Mouse (Mus musculus) v-Abl transformed pro-B cells (cell line): ENCODE results near the gene Zfp42.

Source experiments
- in situ Hi-C, 2 experiments: fragments of 400-800 bp; cut with MboI; formaldehyde crosslinking; loops; one replicate each; pipeline ENCODE4 v1.15.1; 2025; ENCODE audit not compliant: unreplicated experiment in 2 of 2

Gene Zfp42

GRCm38 (mm10) chr8:43255695-43256094 lies 51.1 kb downstream of the Zfp42 start:
- in situ Hi-C loops = no loop called here

GRCm38 (mm10) chr8:43251653-43252052 lies 55.1 kb downstream of the Zfp42 start:
- in situ Hi-C loops = no loop called here

- in situ Hi-C loops = no loop called here
These were observed 58.1 kb downstream of the Zfp42 start for GRCm38 (mm10) chr8:43248707-43249106.
